Mouse (Mus musculus): ENCODE data around the gene Gm11939. TPM values are rescaled to one million over a fixed set of nuclear protein-coding genes. Genes with fewer than 3 reads are reported as not detected.

The Gm11939 gene
- polyA plus RNA-seq, 1 experiment from 2014 or later: not detected

DNA sequence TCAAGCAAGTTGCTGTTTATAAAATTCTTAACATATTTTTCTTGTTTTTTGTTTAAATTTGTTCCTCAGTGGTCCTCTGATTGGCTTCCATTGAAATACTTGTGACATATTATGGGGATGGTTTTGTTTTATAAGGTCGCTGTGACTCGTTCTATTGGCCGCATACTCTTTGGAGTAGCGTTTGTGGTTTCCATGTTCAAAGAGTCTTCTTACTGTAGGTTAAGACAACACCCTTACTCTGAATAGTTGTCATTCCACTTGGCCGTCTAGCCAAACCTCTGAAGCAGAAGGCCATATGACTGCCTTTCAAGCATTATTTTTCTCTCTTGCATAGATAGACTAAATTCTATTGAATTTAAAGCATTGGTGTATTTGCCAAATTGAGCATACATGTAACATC lies 21.8 kb upstream of the Gm11939 start:
- DNase-seq (no peak), ATAC-seq (ENCODE audit: insufficient read depth) (no peak)
- H3K9ac ChIP-seq: no peak overlapping the region
- no peaks in the 10 kb centered on the region for H3K9me3 ChIP-seq (ENCODE audit: low read depth, low read length)
- no peak for TF ChIP-seq CTCF (IDR thresholded peaks at IDR 0.05; ENCODE audit: low read depth)
- no peak overlapping the region for H3K4me3 ChIP-seq (ENCODE audit: low read depth, low read length)
- H3K36me3 ChIP-seq (ENCODE audit: insufficient read depth): no peaks in the 10 kb centered on the region
- H3K4me2 ChIP-seq: no peak overlapping the region
- H3K4me1 ChIP-seq (ENCODE audit: insufficient read depth): no peaks in the 10 kb centered on the region
- 83% methylated on average over 5 of the region's 5 CpGs for WGBS
- no peaks in the 10 kb centered on the region for H3K27me3 ChIP-seq (ENCODE audit: insufficient read depth, low read length)
- H3K27ac ChIP-seq (ENCODE audit: low read depth): no peak overlapping the region

DNA sequence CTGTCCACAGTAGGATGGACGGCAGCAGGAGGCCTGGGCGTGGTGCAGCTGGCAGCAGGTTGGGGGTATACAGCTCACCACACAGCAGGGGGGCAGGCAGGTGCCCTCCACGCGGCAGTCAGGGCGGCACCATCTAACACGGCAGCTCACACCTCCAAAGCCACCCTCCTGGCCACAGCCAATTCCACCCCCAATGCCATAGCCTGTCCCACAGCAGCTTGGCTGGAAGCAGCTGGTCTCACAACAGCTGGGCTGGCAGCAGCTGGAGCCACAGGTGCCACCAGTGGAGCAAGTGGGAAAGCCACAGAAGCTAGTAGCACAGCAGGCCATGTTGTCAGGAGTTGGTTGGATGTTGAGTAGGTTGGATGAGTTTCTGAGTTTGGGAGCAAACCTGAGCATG lies 21.4 kb upstream of the Gm11939 start, which contains the start of gene Krtap1-5:
Gene Krtap1-5, minus strand, starts transcription at position 381 of the 400 bp plus-strand sequence.
- Histone ChIP-seq H3K27ac (ENCODE audit: low read depth) (no peak within 1 kb of the TSS), H3K36me3 (ENCODE audit: insufficient read depth) (no peaks in the 10 kb centered on the region), H3K4me1 (ENCODE audit: insufficient read depth) (no peaks in the 10 kb centered on the region), H3K4me3 (ENCODE audit: low read depth, low read length) (no peak within 1 kb of the TSS), H3K9me3 (ENCODE audit: low read depth, low read length) (no peaks in the 10 kb centered on the region), H3K9ac (no peak within 1 kb of the TSS), H3K27me3 (ENCODE audit: insufficient read depth, low read length) (no peaks in the 10 kb centered on the region), H3K4me2 (no peak within 1 kb of the TSS)
- DNase-seq: no peak
- WGBS: 84% methylated on average over 6 of the region's 6 CpGs
- no peak for TF ChIP-seq CTCF (IDR thresholded peaks at IDR 0.05; ENCODE audit: low read depth)
- ATAC-seq (ENCODE audit: insufficient read depth): no peak

DNA sequence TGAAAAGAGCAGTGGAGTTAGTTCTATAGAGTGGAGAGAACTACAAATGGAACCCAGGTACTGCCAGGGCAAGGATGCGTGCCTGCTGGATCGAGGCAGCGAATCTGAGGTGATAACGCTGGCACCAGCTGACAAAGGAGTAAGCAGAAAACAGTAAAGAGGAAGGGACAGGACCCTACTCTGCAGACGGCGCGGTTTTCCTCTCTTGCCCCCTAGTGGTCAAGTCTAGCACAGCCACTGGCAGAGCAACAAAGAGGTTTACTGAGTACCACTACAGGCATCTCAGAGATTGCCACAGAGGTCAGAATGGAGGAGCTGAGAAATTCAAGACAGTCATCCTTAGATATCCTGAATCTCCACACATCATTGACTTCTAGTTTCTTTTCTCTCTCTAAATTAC lies 14.8 kb upstream of the Gm11939 start:
- whole genome bisulfite sequencing: under 1% methylated on average over 7 of the region's 7 CpGs
- peak; percentile 93 for TF ChIP-seq CTCF (IDR thresholded peaks at IDR 0.05; ENCODE audit: low read depth)
- Histone ChIP-seq H3K4me3 (ENCODE audit: low read depth, low read length) (no peak overlapping the region), H3K27ac (ENCODE audit: low read depth) (no peak overlapping the region), H3K9ac (no peak overlapping the region), H3K36me3 (ENCODE audit: insufficient read depth) (no peaks in the 10 kb centered on the region), H3K4me2 (peak overlapping the region; percentile 46), H3K27me3 (ENCODE audit: insufficient read depth, low read length) (no peaks in the 10 kb centered on the region), H3K9me3 (ENCODE audit: low read depth, low read length) (no peaks in the 10 kb centered on the region), H3K4me1 (ENCODE audit: insufficient read depth) (no peaks in the 10 kb centered on the region)
- ATAC-seq (ENCODE audit: insufficient read depth) (peak; percentile 62; the same call in 1 of the 2 replicates), DNase-seq (peak; percentile 91)

DNA sequence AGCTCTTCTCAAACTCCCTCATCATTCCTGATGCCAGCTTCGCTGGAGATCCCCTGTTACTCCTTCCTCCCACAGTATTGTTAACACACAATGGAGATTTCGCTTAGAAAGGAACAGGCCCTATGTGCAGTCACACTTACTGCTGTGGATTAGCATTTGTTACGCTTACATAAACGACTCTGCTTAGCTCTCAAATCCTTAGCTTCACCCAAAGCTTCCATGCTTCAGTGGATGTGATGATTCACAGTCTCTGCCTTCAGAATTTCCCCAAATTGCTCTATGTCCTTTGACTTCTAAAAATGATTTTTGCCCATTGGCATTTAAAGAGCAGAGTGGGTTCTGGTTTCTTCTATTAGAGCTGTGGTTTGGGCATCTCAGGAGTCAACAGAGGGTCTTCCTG lies 13.9 kb upstream of the Gm11939 start:
- Histone ChIP-seq H3K4me3 (ENCODE audit: low read depth, low read length) (no peak overlapping the region), H3K9me3 (ENCODE audit: low read depth, low read length) (no peaks in the 10 kb centered on the region), H3K9ac (no peak overlapping the region), H3K27me3 (ENCODE audit: insufficient read depth, low read length) (no peaks in the 10 kb centered on the region), H3K4me1 (ENCODE audit: insufficient read depth) (no peaks in the 10 kb centered on the region), H3K27ac (ENCODE audit: low read depth) (no peak overlapping the region), H3K36me3 (ENCODE audit: insufficient read depth) (no peaks in the 10 kb centered on the region), H3K4me2 (no peak overlapping the region)
- no peak for TF ChIP-seq CTCF (IDR thresholded peaks at IDR 0.05; ENCODE audit: low read depth)
- DNase-seq (no peak), ATAC-seq (ENCODE audit: insufficient read depth) (no peak)
- 50% methylated on average over 4 of the region's 4 CpGs for WGBS

DNA sequence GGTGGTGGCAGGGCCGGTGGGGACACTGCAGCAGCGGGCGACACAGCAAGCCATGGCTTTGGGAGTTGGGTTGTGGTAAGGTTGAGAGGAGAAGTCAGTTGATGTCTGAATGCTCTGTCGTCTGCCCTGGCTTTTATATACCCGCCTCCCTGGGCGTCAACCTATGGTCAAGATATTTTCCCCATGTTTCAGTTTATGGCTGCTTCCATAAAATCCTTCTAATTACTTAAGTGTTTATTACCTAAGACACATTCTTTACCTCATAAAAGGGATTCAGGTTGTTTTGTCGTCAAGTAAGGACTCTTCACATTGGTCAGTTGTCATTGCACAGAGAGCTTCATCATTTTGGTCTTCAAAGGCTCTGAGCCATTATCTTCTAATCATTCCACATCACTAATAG lies 7.3 kb upstream of the Gm11939 start, which contains the start of gene Krtap3-1:
Gene Krtap3-1, minus strand, starts transcription at position 101 of the 400 bp plus-strand sequence.
- no peaks in the 10 kb centered on the region for H3K9me3 ChIP-seq (ENCODE audit: low read depth, low read length)
- no peak for ATAC-seq (ENCODE audit: insufficient read depth)
- no peaks in the 10 kb centered on the region for H3K36me3 ChIP-seq (ENCODE audit: insufficient read depth)
- TF ChIP-seq CTCF (IDR thresholded peaks at IDR 0.05; ENCODE audit: low read depth): no peak
- 92% methylated on average over 7 of the region's 7 CpGs for WGBS
- no peak within 1 kb of the TSS for H3K27ac ChIP-seq (ENCODE audit: low read depth)
- no peak for DNase-seq
- H3K4me3 ChIP-seq (ENCODE audit: low read depth, low read length): no peak within 1 kb of the TSS
- no peaks in the 10 kb centered on the region for H3K4me1 ChIP-seq (ENCODE audit: insufficient read depth)
- H3K4me2 ChIP-seq: no peak within 1 kb of the TSS
- no peaks in the 10 kb centered on the region for H3K27me3 ChIP-seq (ENCODE audit: insufficient read depth, low read length)
- no peak within 1 kb of the TSS for H3K9ac ChIP-seq

DNA sequence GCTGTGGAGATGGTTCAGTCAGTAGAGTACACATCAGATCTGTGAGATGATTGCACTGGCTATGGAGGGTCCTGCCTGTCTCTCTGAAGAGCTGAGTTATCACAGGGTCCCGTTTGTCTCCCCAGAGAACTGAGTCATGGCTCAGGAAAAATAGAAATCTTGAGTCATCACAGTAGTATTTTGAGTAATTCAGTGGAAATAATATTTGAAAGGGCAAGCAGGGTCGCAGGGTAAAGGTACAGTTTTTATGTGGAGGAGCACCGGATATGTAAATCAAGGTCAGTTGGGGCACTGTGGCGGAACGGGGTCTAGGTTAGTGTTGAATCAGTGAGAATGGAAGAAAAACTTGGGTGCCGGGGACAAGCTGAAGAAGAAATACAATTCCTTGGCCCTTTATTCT lies 3.3 kb upstream of the Gm11939 start:
- H3K27me3 ChIP-seq (ENCODE audit: insufficient read depth, low read length): no peaks in the 10 kb centered on the region
- H3K36me3 ChIP-seq (ENCODE audit: insufficient read depth): no peaks in the 10 kb centered on the region
- H3K4me2 ChIP-seq: no peak overlapping the region
- no peak for TF ChIP-seq CTCF (IDR thresholded peaks at IDR 0.05; ENCODE audit: low read depth)
- 73% methylated on average over 6 of the region's 6 CpGs for WGBS
- H3K4me3 ChIP-seq (ENCODE audit: low read depth, low read length): no peak overlapping the region
- H3K9me3 ChIP-seq (ENCODE audit: low read depth, low read length): no peaks in the 10 kb centered on the region
- no peak for ATAC-seq (ENCODE audit: insufficient read depth)
- no peak for DNase-seq
- H3K27ac ChIP-seq (ENCODE audit: low read depth): no peak overlapping the region
- no peaks in the 10 kb centered on the region for H3K4me1 ChIP-seq (ENCODE audit: insufficient read depth)
- no peak overlapping the region for H3K9ac ChIP-seq

DNA sequence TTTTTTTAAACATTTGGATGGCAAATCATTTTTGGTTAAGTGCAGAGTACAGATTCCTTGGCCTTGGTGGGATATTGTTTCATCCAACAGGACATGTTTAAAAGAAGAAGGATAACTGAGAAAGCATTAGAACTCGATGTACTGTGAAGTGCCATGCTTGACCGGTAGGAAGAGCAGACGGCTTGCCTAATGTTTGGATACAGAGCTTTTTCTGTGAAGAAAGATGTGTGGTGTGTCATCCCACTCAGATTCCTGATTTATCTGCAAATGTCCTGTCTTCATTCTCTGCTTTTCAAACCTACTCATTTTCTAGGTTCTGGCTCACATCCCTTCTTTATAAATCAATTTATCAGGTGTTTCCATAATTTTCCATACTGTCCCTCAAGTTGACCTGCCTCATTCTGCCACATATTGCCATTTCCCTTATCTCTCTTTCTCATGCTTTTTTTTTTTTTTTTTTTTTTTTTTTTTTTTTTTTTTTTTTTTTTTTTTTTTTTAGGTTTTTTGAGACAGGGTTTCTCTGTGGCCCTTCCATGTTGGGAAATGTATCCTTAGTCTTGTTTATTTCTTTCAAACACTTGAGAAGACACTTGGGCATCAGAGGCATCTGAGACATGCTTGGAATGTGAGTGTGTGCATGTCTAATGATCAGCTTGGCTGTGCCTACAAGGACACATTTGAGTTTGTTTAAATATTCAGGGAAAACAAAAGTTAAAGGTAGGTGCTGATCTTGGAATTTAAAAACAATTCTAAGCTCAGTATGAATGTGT lies 1.1 kb downstream of the Gm11939 start:
- no peak overlapping the region for H3K27ac ChIP-seq (ENCODE audit: low read depth)
- DNase-seq (no peak), ATAC-seq (ENCODE audit: insufficient read depth) (no peak)
- H3K9me3 ChIP-seq (ENCODE audit: low read depth, low read length): no peaks in the 10 kb centered on the region
- TF ChIP-seq CTCF (IDR thresholded peaks at IDR 0.05; ENCODE audit: low read depth): no peak
- no peak overlapping the region for H3K4me3 ChIP-seq (ENCODE audit: low read depth, low read length)
- H3K36me3 ChIP-seq (ENCODE audit: insufficient read depth): no peaks in the 10 kb centered on the region
- no peaks in the 10 kb centered on the region for H3K4me1 ChIP-seq (ENCODE audit: insufficient read depth)
- H3K9ac ChIP-seq: no peak overlapping the region
- H3K4me2 ChIP-seq: no peak overlapping the region
- WGBS: 50% methylated on average over 3 of the region's 3 CpGs
- H3K27me3 ChIP-seq (ENCODE audit: insufficient read depth, low read length): no peaks in the 10 kb centered on the region
